Mouse (Mus musculus) heart, embryonic 12.5 days (tissue): ENCODE results near the gene Orc2. TPM values are rescaled to one million over a fixed set of nuclear protein-coding genes. Genes with fewer than 3 reads are reported as not detected.

Source experiments
- ATAC-seq: fragments of 200-750 bp; cut with Nextera tagmentation; 2 replicates; pipeline ENCODE4 v1.8.0; 2017; ENCODE audit warnings: moderate TSS enrichment, moderate library complexity; ENCODE audit not compliant: insufficient number of reproducible peaks, low FRiP score
- H3K27ac ChIP-seq: fragments of 300-500 bp; sonication (generic); 2 replicates; pipeline ENCODE4 v1.5.1; 2016; ENCODE audit warnings: mild to moderate bottlenecking, moderate library complexity; ENCODE audit not compliant: poor library complexity, severe bottlenecking
- H3K27me3 ChIP-seq: fragments of 300-500 bp; sonication (generic); replicated peaks from 2 replicates; pipeline ENCODE4 v1.6.1; 2016; ENCODE audit warnings: mild to moderate bottlenecking, moderate library complexity
- H3K36me3 ChIP-seq: fragments of 300-500 bp; sonication (generic); 2 replicates; pipeline ENCODE4 v1.6.1; 2016; ENCODE audit warnings: mild to moderate bottlenecking, moderate library complexity
- H3K4me1 ChIP-seq: fragments of 300-500 bp; sonication (generic); replicated peaks from 2 replicates; pipeline ENCODE4 v1.6.1; 2016; ENCODE audit warnings: mild to moderate bottlenecking
- H3K4me2 ChIP-seq: fragments of 300-500 bp; sonication (generic); 2 replicates; pipeline ENCODE4 v1.6.1; 2016; ENCODE audit warnings: mild to moderate bottlenecking, moderate library complexity
- H3K4me3 ChIP-seq: fragments of 300-500 bp; sonication (generic); 2 replicates; pipeline ENCODE4 v1.5.1; 2016; ENCODE audit warnings: mild to moderate bottlenecking
- H3K9ac ChIP-seq: fragments of 300-500 bp; sonication (generic); 2 replicates; pipeline ENCODE4 v1.6.1; 2016; ENCODE audit warnings: mild to moderate bottlenecking, moderate library complexity
- H3K9me3 ChIP-seq: fragments of 300-500 bp; sonication (generic); replicated peaks from 2 replicates; pipeline ENCODE4 v1.6.1; 2016; ENCODE audit warnings: mild to moderate bottlenecking, moderate library complexity
- WGBS: fragments of 180-500 bp; shearing (Covaris S2); methylation state at CpG from one replicate; pipeline ENCODE4 v1.1.7; 2016; 5-methylcytosine and 5-hydroxymethylcytosine counted together
- polyA plus RNA-seq: library from polyadenylated mRNA; unstranded; fragments of >200 nt; fragmentation: Nextera tagmentation; extraction: Ambion mirVana; gene quantifications from 2 replicates; pipeline ENCODE4 v1.2.1, GENCODE M21; 2016

Orc2 gene
- polyA plus RNA-seq, 1 experiment from 2014 or later, result 26.6 TPM

DNA sequence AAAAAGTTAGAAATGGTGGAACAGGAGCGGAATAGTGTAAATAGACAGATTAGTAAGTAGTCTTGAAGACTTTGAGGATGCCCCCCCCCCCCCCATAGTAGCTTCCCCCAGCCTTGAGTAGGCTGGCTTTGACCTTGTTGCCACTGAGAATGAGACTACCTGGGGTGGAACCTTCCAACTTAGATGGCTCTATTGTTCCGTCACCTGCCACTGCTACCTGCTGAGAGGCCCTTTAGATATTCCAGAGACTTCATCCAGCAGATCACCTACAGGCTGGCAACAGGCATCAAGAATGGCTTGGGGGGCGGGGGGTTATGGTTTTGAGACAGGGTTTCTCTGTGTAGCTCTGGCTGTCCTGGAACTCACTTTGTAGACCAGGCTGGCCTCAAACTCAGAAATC is 80.4 kb downstream of the Orc2 start:
- Histone ChIP-seq H3K4me3 (no peak overlapping the region), H3K4me1 (peaks cover 18% of the 10 kb centered on the region), H3K9me3 (no peaks in the 10 kb centered on the region), H3K27me3 (no peaks in the 10 kb centered on the region), H3K27ac (no peak overlapping the region), H3K36me3 (peaks cover 16% of the 10 kb centered on the region), H3K9ac (no peak overlapping the region), H3K4me2 (no peak overlapping the region)
- no peak for ATAC-seq
- WGBS, result 83% methylated on average over 3 of the region's 3 CpGs

DNA sequence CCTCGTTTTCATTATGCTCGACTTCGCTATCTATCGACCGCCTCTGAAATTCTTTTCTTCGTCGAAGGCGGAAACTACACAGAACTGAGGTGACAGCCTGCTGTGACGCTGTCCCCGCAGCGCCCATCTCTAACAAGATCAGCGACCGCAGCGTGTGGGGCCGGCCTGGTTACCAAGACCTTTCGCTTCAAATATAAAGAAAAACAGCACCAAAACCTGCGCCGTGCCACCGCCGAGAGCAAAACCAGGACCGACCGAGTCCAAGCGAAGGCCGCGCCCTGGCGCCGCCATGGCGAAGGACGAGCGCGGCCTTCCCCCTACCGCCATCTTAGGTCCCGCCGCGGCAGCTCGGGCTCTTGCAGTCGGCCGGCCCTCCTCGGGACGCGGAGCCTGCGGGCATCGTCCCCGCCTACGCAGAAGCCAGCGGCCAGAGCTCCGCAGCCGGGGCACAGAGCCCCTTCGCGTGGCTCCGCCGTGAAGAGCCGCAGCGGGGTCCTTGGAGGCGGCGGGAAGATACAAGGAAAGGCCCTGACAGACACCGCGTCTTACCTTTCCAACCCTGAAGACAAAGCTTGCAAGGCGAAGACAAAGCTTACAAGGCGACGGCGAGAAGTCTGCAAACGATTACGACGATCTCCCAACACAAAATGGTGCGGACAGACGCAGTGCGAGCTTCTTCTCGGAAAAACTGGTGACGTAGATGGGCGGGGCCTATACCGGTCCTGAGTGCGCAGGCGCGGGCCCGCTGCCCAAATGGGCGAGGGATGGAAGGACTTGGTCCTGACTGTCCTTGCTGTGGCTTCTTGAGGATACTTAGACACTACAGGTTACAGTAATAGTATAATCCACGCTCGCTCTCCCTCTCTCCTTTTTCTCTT is 81.3 kb downstream of the Orc2 start, which contains the start of gene Clk1:
Gene Clk1 (minus strand): TSS at position 696 of the 878 bp plus-strand sequence.
- Histone ChIP-seq H3K9me3 (no peaks in the 10 kb centered on the region), H3K36me3 (peaks cover 25% of the 10 kb centered on the region), H3K4me1 (peaks cover 18% of the 10 kb centered on the region), H3K27ac (peak within 1 kb of the TSS; percentile 99), H3K9ac (peak within 1 kb of the TSS; percentile 99), H3K4me2 (peak within 1 kb of the TSS; percentile 89), H3K27me3 (no peaks in the 10 kb centered on the region), H3K4me3 (peak within 1 kb of the TSS; percentile 88)
- peak; percentile 97 for ATAC-seq
- WGBS, result under 1% methylated on average over 79 of the region's 79 CpGs

DNA sequence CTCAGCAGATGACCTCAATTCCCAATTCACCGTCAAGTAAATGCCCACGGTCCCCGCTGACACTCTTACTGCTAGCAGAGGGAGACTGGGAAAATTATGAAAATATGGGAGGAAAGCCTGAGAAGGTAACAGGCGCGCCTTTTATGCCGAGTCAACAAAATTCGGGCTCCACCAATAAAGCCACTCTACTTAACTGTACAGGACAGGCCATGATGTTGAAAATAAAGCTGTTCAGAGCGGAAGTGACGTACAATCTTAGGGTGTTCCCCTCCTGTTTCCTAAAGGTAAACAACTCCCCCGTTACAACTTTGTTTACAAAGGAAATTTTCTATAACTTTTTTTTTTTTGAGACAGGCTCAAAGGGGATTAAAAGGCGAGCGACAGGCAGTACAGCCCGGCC is 82.0 kb downstream of the Orc2 start:
- Histone ChIP-seq H3K27me3 (no peaks in the 10 kb centered on the region), H3K36me3 (peaks cover 32% of the 10 kb centered on the region), H3K4me1 (peaks cover 24% of the 10 kb centered on the region), H3K9me3 (no peaks in the 10 kb centered on the region), H3K4me2 (peak overlapping the region; percentile 89), H3K9ac (peak overlapping the region; percentile 99), H3K27ac (peak overlapping the region; percentile 99), H3K4me3 (peak overlapping the region; percentile 88)
- ATAC-seq, result peak; percentile 58; the same call in 1 of the 2 replicates
- 7% methylated on average over 13 of the region's 13 CpGs for WGBS

DNA sequence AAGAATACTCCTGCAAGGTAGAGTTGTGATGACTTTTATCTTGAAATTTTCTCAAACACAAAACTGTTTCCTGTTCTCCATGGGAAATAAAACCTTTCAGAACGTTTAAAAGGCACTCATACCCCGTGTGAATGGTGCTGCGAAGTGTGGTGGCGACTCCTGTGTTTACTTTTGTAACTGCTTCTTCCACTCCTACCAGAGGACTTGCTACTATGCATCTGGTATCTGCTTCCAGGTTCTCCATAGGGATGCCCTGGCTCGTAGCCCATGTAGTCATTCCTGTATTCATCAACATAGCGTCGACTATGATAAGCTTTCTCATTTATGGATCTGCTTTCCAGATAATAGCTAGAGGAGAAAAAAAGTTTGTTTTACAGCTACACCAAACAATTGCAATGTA is 83.9 kb downstream of the Orc2 start:
- 55% methylated on average over 7 of the region's 7 CpGs for WGBS
- peaks cover 49% of the 10 kb centered on the region for H3K36me3 ChIP-seq
- no peak overlapping the region for H3K9ac ChIP-seq
- peak overlapping the region; percentile 38 for H3K4me2 ChIP-seq
- no peaks in the 10 kb centered on the region for H3K9me3 ChIP-seq
- H3K4me3 ChIP-seq, result peak overlapping the region; percentile 88; the same call in 1 of the 2 replicates
- H3K27ac ChIP-seq, result no peak overlapping the region
- no peaks in the 10 kb centered on the region for H3K27me3 ChIP-seq
- H3K4me1 ChIP-seq, result peaks cover 24% of the 10 kb centered on the region
- ATAC-seq, result no peak

DNA sequence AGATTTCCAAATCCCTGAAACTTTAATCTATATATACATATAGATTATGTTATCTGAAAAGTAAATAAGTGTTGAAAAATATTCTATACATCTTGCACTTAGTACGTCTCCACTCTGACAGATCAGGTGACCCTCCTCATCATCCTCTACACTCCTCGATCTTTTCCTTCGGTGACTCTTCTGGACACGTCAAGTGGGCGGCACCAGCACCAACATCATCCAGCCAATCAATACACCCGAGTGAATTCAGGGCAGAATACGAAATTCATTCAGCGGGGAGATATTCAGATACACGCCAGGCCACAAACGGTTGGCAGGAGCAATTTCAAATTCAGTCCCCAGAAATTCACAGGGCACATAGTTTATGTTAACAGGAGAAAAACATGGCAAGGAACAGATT is 84.9 kb downstream of the Orc2 start:
- no peak overlapping the region for H3K27ac ChIP-seq
- 0 out of 2 replicates have a peak overlapping the region, but pooled peaks have one; percentile 19 for H3K4me2 ChIP-seq
- no peaks in the 10 kb centered on the region for H3K27me3 ChIP-seq
- WGBS, result 82% methylated on average over 10 of the region's 10 CpGs
- H3K4me3 ChIP-seq, result no peak overlapping the region
- no peaks in the 10 kb centered on the region for H3K9me3 ChIP-seq
- H3K36me3 ChIP-seq, result peaks cover 57% of the 10 kb centered on the region
- H3K4me1 ChIP-seq, result peaks cover 24% of the 10 kb centered on the region
- ATAC-seq, result no peak
- no peak overlapping the region for H3K9ac ChIP-seq

DNA sequence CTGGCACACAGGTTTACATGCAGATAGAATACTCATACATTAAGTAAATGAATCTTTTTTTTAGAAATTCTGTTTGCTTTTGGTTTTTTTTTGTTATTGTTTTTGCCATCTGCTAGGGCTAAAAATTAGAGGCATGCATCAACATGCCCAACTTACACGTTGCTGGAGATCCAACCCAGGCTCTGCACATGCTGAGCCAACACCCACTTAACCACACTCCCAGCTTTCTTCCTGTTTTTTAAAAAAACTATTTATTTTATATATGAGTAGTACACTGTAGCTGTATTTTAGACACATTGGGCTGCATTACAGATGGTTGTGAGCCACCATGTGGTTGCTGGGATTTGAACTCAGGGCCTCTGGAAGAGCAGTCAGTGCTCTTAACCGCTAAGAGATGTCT is 88.9 kb downstream of the Orc2 start:
- ATAC-seq, result no peak
- no peak overlapping the region for H3K4me2 ChIP-seq
- H3K27ac ChIP-seq, result no peak overlapping the region
- H3K36me3 ChIP-seq, result peaks cover 84% of the 10 kb centered on the region
- no peaks in the 10 kb centered on the region for H3K9me3 ChIP-seq
- peaks cover 11% of the 10 kb centered on the region for H3K4me1 ChIP-seq
- WGBS, result 79% methylated on average over 2 of the region's 2 CpGs
- H3K9ac ChIP-seq, result no peak overlapping the region
- no peak overlapping the region for H3K4me3 ChIP-seq
- no peaks in the 10 kb centered on the region for H3K27me3 ChIP-seq

DNA sequence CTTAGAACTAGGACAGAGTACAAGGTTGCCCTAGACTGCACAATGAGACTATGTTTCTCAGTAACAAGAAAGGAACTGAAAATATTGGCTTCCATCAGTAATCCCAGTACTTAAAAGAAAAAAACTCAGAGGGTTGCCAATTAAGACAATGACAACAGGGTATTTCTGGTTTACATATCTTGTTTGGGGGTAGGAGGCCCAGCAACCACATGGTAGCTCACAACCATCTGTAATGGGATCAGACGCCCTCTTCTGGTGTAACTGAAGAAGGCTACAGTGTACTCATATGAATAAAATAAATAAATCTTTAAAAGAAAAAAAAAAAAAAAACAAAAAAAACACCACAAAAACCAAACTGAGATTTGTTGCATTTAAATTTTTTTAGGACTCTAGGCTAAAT is 89.5 kb downstream of the Orc2 start:
- WGBS, result 32% methylated on average over 1 of the region's 1 CpGs

More for the DNA sequence above, 89.5 kb downstream of the Orc2 start:
- no peak overlapping the region for H3K4me2 ChIP-seq
- no peaks in the 10 kb centered on the region for H3K27me3 ChIP-seq
- no peak overlapping the region for H3K4me3 ChIP-seq
- no peak overlapping the region for H3K9ac ChIP-seq
- no peak overlapping the region for H3K27ac ChIP-seq
- no peaks in the 10 kb centered on the region for H3K9me3 ChIP-seq
- ATAC-seq, result no peak
- H3K36me3 ChIP-seq, result peaks cover 88% of the 10 kb centered on the region
- peaks cover 8% of the 10 kb centered on the region; the same call in 1 of the 2 replicates for H3K4me1 ChIP-seq

Other genes starting within 250 kb of the Orc2 start
- not detected in 2 replicates for gene Aox2, start 226.8 kb downstream of the Orc2 start, polyA plus RNA-seq
- 261 and 270 TPM in 2 replicates for gene Bzw1, start 112.2 kb downstream of the Orc2 start, polyA plus RNA-seq
- gene Clk1, start 81.0 kb downstream of the Orc2 start, polyA plus RNA-seq, result 144 TPM in 2 replicates
- gene Nif3l1, start 60.0 kb downstream of the Orc2 start, polyA plus RNA-seq, result 29.0 and 29.2 TPM in 2 replicates
- gene Ppil3, start 59.6 kb downstream of the Orc2 start, polyA plus RNA-seq, result 32.9 and 34.2 TPM in 2 replicates
- 4.5 and 4.9 TPM in 2 replicates for gene Fam126b, start 81.2 kb upstream of the Orc2 start, polyA plus RNA-seq
- 220 and 223 TPM in 2 replicates for gene Ndufb3, start 81.3 kb upstream of the Orc2 start, polyA plus RNA-seq
- not detected in 2 replicates for gene Als2cr12, start 190.9 kb upstream of the Orc2 start, polyA plus RNA-seq
- gene Cflar, start 206.4 kb upstream of the Orc2 start, polyA plus RNA-seq, result 35.6 and 35.9 TPM in 2 replicates